Mouse (Mus musculus) ES-E14 (cell line): ENCODE results near the gene Homer1.

Experiments used
- CHD2 ChIP-seq: IDR thresholded peaks from 2 replicates; pipeline ENCODE4 v1.6.1; 2014; ENCODE audit warnings: mild to moderate bottlenecking, low read depth, low read length, inconsistent platforms
- HCFC1 ChIP-seq: IDR thresholded peaks from 2 replicates; pipeline ENCODE4 v1.6.1; 2012; ENCODE audit warnings: low read length, inconsistent platforms, borderline replicate concordance; ENCODE audit not compliant: insufficient read depth
- MAFK ChIP-seq: IDR thresholded peaks from 2 replicates; pipeline ENCODE4 v1.6.1; 2014; ENCODE audit warnings: mild to moderate bottlenecking, low read depth, low read length, inconsistent platforms; ENCODE audit not compliant: insufficient read depth
- ZC3H11A ChIP-seq: IDR thresholded peaks from 2 replicates; pipeline ENCODE4 v1.6.1; 2012; ENCODE audit warnings: low read depth, mild to moderate bottlenecking, inconsistent platforms, low read length, borderline replicate concordance

DNA sequence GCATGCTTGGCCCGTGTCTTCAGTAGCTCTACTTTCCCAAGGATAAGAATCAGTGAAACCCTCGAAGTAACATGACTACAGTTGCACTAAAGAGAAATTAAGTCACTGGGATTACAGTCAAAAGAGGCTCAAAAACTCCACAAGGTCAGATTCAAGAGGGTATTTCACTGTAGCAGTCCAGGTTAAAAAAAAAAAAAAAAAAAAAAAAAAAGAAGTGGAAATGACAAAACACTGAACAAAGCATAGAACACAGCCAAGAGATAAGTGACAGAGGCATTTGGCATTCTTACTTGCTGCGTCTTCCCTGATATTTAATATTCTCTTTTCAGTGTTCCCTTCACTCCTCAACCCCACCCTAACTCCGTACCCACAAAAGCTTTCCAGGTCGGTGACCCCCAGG, 115.6 kb downstream of the Homer1 start:
- TF ChIP-seq CHD2 (no peak), HCFC1 (no peak), ZC3H11A (no peak), MAFK (no peak)
